Mouse (Mus musculus) left cerebral cortex, adult 8-10 months (tissue): ENCODE results near the gene Tyk2. TPM values are rescaled to one million over a fixed set of nuclear protein-coding genes. Genes with fewer than 3 reads are reported as not detected.
A peak's percentile ranks its signal among the peaks of the same experiment; 100 is the strongest.

Experiments
- DNase-seq, 2 experiments: peaks; one replicate each; pipeline ENCODE4 v3.0.0; 2022; ENCODE audit warnings: low spot score in 2 of 2
- total RNA-seq, 4 experiments: library from RNA; stranded (reverse); gene quantifications; 2 replicates each; pipeline ENCODE4 v1.2.4; 2022

The Tyk2 gene
- total RNA-seq: 10 to 100 TPM; 11.1 to 14.5 (median 13.3) TPM

DNA sequence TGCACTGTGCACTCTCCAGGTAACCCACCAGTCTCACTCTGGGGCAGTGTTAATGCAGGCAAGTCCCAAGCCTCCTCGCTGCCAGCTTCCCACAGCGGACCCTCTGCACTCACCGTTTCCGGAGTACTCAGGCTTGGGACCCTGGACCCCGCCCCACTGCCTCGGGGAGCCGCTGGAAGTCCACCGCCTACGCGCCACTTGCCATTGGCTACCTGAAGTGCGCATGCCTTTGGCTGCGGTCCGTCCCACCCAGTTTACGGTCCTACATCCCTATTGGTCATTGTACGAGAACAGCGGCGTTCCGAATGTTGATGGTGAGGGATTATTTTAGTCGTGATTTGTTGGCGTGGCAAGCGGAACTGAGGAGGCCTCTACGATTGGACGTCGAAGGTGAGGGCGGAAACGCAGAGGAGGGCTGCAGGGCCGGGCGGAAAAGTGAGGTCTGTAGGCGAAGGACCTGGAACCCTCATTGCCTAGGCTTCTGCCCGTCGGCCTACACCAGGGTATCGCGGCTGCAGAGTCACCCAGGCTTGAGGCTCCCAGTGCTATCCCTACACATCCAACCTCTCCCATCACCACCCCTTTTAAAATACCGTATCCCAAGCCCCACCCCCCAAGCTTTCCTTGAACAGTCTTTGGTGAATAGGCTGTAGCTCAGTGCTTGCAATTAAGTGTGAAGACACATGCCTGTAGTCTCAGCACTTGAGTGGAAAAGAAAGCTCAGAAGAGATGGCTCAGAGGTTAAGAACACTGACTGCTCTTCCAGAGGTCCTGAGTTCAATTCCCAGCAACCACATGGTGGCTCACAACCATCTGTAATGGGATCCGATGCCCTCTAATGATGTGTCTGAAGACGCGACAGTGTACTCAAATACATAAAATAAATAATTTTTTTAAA, at the start of gene Tyk2:
TSS of gene Tyk2 (minus strand) at position 185 of the 898 bp plus-strand sequence.
- DNase-seq: peak; percentile 78 to 96

DNA sequence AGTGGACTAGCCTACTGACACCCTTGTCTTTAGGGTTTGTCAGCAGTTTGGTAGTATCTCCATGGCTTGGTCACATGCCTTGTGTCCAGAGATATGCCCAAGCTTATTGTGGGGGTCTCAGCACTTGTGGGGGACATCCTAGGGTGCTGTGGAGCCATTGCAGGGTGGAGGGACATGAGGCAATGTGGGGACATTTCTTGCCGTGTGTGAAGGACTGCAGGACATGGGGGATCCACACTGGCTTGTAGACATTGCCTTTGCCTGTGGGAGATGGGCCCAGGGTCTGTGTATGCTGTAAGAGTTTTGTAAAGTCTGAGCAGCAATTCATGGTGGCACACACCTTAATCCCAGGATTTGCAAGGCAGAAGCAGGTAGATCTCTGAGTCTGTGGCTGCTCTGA, 49.8 kb upstream of the Tyk2 start:
- no peak for DNase-seq

DNA sequence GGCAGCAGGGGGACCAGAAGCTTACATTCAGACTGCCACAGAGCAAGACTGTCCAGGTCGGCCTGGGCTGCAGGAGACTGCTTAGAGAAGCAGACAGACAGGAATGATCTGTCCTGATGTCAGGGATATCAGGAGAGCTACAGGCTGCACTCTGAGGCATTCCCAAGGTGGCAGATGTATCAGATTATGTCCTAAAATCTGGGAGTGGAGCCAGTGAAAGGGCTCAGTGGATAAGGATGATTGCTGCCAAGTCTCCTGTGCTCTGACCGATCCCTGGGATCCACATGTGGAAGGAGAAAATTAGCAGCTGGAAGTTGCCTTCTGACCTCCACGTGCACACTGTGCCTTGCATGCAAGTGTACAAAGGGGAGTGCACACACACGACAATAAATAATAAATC, 49.4 kb upstream of the Tyk2 start:
- no peak for DNase-seq

DNA sequence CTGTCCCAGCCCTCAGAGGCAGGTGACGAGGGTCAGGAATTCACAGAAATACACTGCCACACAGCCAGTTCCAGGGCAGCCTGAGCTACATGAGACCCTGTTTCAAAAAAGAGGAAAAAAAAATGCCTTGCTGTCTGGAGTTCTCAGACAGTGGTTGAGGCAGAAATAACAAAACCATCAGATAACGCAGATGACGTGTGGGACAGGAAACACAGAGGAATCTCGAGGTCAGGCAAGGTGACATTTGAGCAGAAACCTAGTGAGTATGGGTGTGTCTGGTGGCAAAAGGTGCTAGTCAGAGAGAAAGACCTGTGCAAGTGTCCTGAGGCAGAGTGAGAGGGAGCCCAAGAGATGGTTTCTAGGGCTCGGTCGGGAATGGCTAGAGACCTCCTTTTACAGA, 41.3 kb upstream of the Tyk2 start:
- no peak for DNase-seq

DNA sequence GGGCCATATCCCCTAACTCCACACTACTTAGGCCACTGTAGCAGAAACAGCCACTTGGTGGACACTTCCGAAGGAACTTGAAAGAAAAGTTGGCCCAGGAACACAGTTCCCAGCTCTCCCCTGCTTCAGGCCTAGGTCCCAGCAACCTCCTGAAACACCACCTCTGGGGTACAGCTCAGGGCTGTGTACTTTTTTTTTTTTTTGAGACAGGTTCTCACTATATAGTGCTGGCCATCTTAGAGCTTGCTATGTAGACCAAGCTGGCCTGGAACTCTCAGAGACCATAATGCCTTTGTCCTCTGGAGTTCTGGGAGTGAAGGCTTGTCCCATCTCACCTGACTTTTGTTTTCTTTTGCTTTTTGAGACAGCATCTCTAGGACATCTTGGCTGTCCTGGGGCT, 38.1 kb upstream of the Tyk2 start:
- DNase-seq: no peak

DNA sequence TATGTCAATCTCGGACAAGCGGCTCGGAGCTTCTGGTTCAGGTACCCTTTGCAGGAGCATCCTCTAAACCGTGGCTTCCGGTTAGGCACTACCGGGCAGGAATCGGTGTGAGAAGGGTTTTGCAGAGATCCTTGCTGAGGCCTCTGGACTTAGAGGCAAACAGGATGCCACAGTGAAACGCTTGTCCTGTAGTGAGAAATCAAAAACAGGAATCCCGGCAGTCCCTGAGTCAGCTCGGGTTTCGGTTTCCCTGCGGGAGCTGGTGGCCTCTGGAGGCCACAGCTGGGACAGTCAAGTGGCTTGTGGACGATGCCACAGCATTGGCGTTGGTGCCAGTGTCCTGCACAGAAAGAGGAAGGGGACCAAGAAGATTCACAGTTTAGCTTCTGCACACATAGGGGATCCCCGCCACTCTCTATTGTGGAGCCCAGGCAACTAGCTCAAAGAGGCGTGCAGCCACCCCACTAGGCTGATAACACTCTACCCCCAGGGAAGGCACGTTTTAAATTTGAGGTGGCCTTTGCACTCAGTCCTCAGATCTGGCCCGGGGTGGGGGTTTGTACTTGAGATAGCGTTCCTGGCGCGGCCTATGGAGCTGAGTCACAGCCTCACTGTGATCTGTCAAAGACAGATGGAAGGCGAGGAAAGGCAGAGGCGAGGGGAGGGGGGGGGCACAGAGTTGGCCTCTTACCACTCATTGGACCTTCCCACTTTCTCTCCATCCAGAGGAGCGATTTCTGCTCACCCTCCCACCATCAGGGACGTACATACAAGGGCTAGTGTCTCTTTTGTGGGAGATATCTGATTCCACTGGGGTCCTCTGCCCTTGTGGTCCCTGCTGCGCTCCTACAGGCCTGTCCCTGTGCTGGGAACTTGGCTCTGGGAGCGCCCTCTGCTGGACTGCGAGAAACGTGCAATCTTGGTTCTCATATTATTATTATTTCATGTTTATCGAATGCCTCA, 37.4 kb upstream of the Tyk2 start:
- DNase-seq: no peak

DNA sequence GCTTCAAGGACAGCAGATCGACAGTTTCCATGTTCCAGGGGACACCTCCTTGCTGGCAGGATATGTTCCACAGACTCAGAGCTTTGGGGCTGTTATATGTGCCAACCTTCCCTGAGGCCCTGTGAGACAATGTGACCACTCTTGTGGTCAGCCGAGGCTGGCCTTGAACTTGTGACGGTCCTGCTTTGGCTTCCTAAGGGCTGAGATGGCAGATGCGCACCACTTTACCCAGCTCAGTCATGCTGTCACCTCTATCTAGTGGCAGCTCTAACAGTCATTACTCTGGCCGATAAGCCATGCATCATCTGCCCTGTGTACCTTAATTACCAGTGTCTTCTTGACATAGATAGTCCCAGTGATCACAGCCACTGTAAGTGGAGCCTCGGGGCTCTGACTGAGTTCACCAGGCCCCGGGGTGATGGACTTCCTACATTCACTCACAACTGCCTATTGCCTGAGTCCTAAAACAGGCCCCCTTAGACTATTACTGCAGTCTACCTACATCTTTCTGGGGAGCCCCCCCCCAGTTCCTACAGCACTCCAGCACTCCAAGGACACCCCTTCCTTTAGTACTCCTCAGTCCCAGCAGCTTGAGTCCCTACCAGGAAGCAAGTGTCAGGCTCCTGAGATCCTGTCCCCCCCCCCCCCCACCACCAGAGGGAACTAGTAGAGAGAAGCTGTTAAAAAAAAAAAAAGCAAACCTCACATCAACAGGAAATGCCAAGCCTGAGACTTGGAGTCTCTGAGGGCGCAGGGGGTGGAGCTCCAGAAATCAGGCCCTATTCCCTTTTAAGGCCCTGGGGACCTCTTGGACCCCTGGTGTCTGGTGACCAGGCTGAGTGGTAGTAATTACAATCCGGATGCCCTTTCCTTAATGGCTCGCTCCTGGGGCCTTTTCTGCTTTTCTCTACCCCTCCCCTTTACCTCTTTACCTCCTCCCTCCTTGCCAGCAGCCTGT, 36.4 kb upstream of the Tyk2 start:
- no peak for DNase-seq

DNA sequence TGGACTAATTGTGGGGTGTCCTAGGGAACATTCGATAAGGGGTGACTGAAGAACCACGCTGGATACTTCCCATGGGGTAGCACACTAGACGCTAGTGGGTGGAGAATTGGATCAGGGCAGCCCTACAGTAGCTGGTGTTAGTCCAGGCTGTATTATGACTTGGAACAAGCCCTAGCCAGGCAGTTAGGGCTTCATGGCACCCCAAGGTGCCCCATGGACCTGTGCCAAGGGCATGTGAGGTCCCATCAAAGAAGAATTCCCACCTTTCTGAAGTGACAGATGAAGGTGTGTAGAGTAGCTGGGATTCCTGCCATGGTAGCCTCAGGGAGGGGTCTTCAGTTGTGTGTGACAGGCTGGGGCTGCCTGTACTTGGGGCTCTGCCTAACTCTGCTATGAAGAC, 35.5 kb upstream of the Tyk2 start:
- DNase-seq: no peak

DNA sequence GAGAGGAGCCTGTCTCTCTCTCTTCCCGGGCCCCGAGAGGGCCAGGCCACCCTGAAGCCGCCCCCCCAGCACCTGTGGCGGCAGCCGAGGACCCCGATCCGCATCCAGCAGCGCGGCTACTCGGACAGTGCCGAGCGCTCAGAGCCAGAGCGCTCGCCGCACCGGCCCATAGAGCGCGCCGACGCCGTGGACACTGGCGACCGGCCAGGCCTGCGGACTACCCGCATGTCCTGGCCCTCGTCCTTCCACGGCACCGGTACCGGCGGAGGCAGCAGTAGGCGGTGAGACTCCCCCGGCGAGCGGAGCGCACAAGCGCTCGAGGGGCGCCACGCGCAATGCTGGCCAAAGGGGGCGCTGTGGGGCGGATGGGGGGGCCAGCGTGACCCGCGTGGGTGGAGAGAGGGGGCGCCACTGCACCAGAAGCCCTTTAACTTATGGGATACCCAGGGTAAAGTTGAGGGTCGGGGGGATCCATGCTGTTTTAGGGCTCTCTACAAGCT, 35.0 kb upstream of the Tyk2 start:
- no peak for DNase-seq

DNA sequence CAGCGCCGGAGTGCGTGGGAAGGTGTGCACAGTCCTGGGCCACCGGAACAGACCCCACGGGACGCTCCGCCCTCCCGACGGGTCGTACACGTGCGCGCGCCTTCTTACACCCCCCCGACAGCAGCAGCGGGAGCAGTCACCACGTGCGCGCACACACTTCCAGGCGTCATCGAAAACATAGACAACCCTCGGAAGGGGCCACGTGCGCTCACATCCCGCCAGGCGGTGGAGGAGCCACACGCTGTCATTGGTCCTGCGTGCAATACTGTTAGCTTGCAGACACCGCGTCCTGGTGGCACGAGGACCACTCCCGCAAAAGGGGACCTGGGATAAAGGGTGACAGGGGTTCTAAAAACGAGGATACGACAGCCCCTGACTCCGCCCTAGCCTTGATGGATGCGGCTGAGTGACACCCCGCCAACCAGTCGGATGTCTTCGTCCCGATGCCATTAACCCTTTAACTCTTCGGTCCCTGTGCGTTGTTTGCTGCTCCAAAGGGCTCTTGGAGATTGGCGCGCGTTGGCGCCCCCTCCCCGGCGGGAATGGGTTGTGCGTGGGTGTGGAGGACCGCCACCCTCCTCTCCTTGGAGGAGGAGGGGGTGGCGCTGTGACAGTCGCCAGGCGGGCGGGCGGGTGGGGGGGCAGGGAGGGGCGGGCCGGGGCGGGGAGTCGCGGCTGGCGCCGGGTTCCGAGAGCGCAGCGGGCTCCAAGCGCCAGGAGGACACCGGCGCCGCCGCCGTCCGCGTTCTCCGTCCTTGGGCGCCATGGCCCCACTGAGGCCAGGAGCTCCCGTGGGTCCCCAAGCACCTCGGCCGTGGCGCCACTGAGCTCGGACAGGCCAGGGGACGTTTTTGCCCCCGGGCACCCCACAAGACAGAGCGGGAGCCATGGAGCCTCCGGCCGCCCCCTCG, 34.3 kb upstream of the Tyk2 start, which contains the start of gene Pde4a:
TSS of gene Pde4a (plus strand) at position 674 of the 911 bp plus-strand sequence.
- peak; percentile 76 to 91 for DNase-seq

DNA sequence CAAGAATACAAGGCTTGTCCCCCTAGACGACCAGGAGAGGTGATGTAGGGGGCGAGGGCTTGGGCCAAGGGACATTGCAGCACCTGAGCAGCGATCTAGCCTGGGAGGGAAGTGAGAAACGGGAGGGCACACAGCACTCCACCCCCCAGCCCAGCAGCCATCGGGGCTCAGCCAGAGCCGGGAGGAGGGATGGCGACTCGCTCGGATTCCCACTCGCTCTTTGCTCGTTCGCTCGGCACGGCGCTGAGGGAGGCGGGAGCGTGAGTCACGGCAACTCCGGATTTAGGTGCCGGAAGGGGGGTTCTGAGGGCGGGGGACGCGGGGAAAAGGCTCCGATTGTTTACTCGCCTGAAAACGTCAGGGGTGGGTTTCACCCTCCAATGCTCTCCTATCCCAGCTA, 33.0 kb upstream of the Tyk2 start:
- DNase-seq: peak in 1 of 2 experiments; percentile 77

DNA sequence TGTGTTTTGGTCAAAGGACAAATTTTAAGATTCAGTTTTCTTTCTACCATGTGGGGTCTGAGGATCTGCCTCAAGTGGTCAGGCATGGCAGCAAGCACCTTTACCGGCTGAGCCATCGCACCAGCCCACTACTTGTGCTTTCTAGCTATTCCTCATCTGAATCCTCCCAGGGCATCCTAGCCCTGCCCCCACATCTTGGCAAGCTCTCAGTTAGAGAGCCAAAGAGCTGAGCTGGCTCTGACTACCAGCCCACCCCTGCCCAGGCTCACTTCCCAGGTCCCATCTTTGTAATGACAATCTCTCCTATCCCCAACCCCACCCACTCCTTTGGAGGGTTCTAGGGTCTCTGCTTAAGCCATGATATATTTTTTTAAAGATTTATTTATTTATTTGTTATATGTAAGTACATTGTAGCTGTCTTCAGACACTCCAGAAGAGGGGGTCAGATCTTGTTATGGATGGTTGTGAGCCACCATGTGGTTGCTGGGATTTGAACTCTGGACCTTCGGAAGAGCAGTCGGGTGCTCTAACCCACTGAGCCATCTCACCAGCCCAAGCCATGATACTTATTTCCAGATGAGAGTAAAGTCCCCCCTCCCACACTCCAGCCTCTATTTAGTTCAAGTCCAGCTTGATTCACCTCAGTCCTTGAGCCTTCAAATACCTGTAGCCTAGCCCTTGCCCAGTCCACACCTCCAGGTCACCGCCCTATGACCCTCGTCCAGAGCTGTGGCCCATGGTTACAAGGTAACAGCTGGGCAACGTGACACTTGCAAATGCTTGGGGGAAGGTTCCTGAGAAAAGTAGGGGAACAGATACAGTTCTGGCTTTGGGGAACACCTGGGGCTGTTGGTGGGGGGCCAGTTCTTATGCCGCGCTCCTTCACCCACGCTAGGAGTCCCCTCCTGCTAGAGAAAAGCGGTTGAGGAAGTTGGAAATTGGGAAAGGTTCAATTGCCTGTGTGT, 32.3 kb upstream of the Tyk2 start:
- DNase-seq: peak in 1 of 2 experiments; percentile 55

DNA sequence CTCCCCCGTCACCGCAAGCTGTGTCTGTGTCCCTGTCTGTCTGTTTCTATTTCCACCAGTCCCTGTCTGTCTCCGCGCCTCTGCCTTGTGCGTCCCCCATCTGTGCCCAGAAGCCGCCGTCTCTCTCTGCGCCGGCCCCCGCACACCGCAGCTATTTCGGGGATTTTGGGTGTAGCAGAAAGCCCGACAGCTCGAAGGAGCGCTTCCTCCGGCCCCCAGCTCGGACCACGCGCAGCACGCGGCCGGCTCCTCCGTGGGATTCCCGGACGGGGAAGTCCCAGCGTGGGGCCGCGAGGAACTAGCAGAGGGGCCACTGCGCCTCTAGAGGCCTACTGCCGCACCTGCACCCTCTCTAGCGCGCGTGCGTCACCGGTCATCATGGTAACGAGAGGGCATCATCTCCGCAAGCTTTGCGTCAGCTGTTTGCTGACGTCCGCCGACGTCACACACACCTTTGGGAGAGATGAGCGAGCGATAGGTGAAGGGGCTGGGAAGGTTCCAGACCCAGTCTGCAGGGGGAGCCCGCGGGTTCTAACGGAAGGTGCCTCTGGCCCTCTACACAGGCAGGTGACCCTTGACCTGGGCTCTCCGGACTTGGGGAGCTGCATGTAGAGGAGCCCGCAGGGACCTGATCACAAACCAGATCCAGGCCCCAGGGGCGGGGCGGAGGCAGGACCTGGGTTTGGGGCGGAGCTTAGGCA, 30.3 kb upstream of the Tyk2 start:
- DNase-seq: peak; percentile 92 to 95

DNA sequence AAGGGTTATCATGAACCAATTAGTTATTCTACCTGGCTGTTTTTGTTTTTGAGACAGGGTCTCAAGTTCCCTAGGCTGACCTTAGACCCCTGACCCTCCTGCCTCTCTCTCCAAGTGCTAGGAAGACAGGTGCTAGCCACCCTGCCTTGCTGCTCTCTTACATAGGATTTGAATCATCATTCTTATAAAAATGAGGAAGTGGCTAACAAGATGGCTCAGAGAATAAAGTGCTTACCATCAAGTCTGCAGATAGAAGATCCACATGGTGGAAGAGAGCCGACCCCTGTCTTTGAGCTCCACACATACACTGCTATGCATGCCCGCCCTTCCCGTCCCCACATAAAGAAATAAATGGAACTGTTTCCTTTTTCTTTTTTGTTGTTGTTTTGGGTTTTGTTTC, 23.7 kb upstream of the Tyk2 start:
- no peak for DNase-seq

DNA sequence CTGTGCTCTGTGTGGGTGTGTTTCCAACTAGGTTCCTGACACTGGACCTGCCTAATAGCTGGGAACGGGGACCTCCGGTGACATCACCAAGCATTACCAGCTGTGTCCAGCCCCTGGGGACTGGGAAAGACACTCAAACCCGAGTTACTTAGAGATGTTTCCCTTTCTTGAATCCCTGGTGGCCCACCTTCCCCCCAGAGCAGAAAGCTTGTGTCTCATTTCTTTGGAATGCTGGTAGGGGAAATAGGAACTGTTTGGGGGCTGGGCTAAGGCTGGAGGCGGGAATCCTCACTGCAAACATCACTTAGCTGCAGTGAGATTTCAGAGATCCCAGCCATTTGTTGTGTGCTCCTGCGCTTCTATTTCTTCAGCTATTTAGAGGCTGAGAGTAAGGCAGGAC, 22.8 kb upstream of the Tyk2 start:
- DNase-seq: no peak

DNA sequence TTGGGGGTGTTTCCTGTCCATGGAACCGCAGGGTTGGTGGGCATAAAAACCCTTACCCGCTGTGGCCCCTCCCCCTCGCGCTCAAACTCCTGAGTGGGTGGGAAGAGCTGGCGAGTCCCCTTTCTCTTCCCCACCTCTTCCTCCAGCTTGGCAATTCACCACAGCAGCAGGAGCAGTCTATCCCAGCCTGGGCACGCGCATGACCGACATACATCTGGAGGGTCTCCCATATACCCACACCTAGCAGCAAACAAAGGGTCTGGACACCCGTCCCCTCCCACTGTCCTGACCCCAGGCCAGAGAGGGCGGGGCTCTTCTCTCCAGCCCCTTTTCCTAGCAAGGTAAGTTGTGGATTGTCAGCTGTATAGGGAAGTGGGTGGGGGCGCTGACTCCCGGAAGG, 22.3 kb upstream of the Tyk2 start:
- no peak for DNase-seq

DNA sequence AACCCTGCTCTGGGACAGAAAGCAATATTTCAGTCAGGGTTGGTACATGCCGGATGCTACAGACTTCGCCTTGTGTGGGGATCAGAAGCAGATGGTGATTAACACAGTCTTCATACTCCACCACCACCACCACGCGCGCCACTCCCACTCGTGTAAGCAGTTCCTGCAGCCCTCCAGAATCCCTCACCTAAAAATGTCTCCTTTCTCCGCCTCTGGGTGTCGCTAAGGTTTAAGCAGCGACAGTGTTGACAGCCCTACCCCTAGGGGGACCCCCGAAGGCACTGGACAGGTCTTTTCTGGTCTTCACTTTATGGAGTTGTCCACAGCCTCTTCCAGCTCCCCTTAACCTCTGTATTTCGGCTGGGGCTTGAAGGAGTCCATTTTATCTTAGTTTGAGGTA, 21.7 kb upstream of the Tyk2 start:
- DNase-seq: peak in 1 of 2 experiments; percentile 76
